15 mouse cellular contexts compared by ENCODE assay signal in the genomic region with DNA sequence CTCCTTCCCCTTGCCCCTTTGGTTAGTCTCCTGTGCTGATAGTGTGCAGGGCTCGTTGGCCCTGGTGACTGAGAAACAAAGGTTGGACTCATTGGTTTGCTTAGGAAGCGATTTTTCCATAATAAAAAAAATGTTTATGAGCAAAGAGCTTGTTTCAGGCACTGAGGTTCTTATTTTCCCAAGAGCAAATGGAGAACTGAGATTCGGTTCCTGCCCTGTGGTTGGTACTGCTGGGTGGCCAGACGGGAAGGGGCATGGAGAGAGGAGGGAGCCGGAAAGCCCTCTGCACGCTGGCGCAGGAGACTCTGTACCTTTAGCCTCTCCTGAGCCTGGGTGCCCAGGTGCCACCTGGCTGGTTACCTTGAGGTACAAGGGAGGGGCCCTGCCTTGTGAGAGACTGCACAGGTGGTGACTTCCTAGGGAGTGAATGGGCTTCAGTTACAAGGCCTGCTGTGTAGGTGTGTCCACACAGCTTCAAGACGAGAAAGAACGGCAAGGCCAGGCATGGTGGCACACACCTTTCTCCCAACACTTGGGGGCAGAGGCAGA. TPM values are rescaled to one million over a fixed set of nuclear protein-coding genes. Genes with fewer than 3 reads are reported as not detected.
A peak's percentile ranks its signal among the peaks of the same experiment; 100 is the strongest.
DNase-seq lines count a peak whose midpoint lies in the region; ATAC-seq and TF ChIP-seq lines count a peak whose summit lies in the region.
"Had no signal": no experiment of that assay in that cellular context is flagged by ENCODE, and none has a peak within 500 bp of the region (broad histone marks: within the 10 kb centered on the region; RNA-seq: fewer than 3 reads in every experiment).

No protein-coding gene starts in this region.

- H3K4me3 ChIP-seq in heart, adult 2 months = no peak overlapping the region
- H3K4me3 ChIP-seq in limb, embryonic 12.5 days (replicated peaks) = no peak overlapping the region
- H3K4me3 ChIP-seq in limb, embryonic 10.5 days = no peak overlapping the region
- no peak overlapping the region for H3K4me3 ChIP-seq in limb, embryonic 14.5 days (replicated peaks; ENCODE audit: low read length)
- H3K4me3 ChIP-seq: midbrain, embryonic 12.5 days; neural tube, embryonic 13.5 days had no signal

- intact Hi-C loops in heart, adult 2 months (cut with DNase I) = no loop called here
- intact Hi-C loops in heart, postnatal 25 days (cut with DNase I) = loop anchor here (2.0 kb wide), 1 partner anchor 57 kb away; no protein-coding TSS in a partner anchor

- no peak for DNase-seq in heart, adult 2 months
- DNase-seq in heart, postnatal 25 days (ENCODE audit: low spot score) = no peak
- no peak for DNase-seq in limb, embryonic 10.5 days (ENCODE audit: low spot score)
- no peak for DNase-seq in limb, embryonic 14.5 days (ENCODE audit: low spot score)
- no peak for DNase-seq in frontal cortex, postnatal 10 days (ENCODE audit: low spot score in 2 of 2)
- no peak for DNase-seq in T-cell, adult 2 months (ENCODE audit: low spot score)
- DNase-seq: embryo, embryonic 11 days; lung, adult 18-20 months; lung, postnatal 36 days; right cerebral cortex, postnatal 14 days; thymus, postnatal 25 days had no signal

- H3K79me2 ChIP-seq in heart, adult 2 months (replicated peaks; ENCODE audit: control insufficient read depth, insufficient read depth, low read length) = peaks cover 8% of the 10 kb centered on the region

- no peak overlapping the region for H3K9ac ChIP-seq in heart, adult 2 months (ENCODE audit: low read depth, low read length)
- no peak overlapping the region for H3K9ac ChIP-seq in limb, embryonic 12.5 days (replicated peaks)
- H3K9ac ChIP-seq in limb, embryonic 14.5 days (ENCODE audit: low read depth, low read length, severe bottlenecking) = no peak overlapping the region
- H3K9ac ChIP-seq: midbrain, embryonic 12.5 days; neural tube, embryonic 13.5 days had no signal

- H3K27me3 ChIP-seq in heart, adult 2 months (ENCODE audit: control insufficient read depth, insufficient read depth, low read length) = no peaks in the 10 kb centered on the region
- H3K27me3 ChIP-seq in limb, embryonic 12.5 days = no peaks in the 10 kb centered on the region
- H3K27me3 ChIP-seq in limb, embryonic 10.5 days (ENCODE audit: low read depth, poor library complexity, severe bottlenecking) = no peaks in the 10 kb centered on the region
- H3K27me3 ChIP-seq in limb, embryonic 14.5 days (ENCODE audit: control insufficient read depth, insufficient read depth, low read length) = no peaks in the 10 kb centered on the region
- H3K27me3 ChIP-seq: midbrain, embryonic 12.5 days; neural tube, embryonic 13.5 days had no signal

- no peak for TF ChIP-seq EP300 in heart, adult 2 months (IDR thresholded peaks at IDR 0.05; ENCODE audit: insufficient read depth, low read depth, low read length)

- no peaks in the 10 kb centered on the region for H3K9me3 ChIP-seq in limb, embryonic 12.5 days
- H3K9me3 ChIP-seq in limb, embryonic 10.5 days (replicated peaks) = no peaks in the 10 kb centered on the region
- H3K9me3 ChIP-seq in limb, embryonic 14.5 days (ENCODE audit: control insufficient read depth, low read length) = no peaks in the 10 kb centered on the region
- H3K9me3 ChIP-seq: midbrain, embryonic 12.5 days; neural tube, embryonic 13.5 days had no signal

- ATAC-seq in limb, embryonic 12.5 days (ENCODE audit: insufficient number of reproducible peaks, insufficient read depth, low FRiP score, low TSS enrichment, low read depth) = 0 out of 2 replicates have a peak, but pooled peaks have one; percentile 18
- ATAC-seq in limb, embryonic 14.5 days (ENCODE audit: low FRiP score, low read depth) = no peak
- ATAC-seq: forebrain, embryonic 14.5 days had no signal

- H3K4me2 ChIP-seq in limb, embryonic 12.5 days = no peak overlapping the region
- no peak overlapping the region for H3K4me2 ChIP-seq in limb, embryonic 14.5 days (replicated peaks; ENCODE audit: low read depth, low read length, severe bottlenecking)
- H3K4me2 ChIP-seq: midbrain, embryonic 12.5 days; neural tube, embryonic 13.5 days had no signal

- TF ChIP-seq CTCF in heart, adult 2 months (IDR thresholded peaks at IDR 0.05) = no peak

- peaks cover 43% of the 10 kb centered on the region for H3K4me1 ChIP-seq in heart, adult 2 months (ENCODE audit: control insufficient read depth, insufficient read depth, low read length)
- H3K4me1 ChIP-seq in limb, embryonic 12.5 days (replicated peaks) = peaks cover 27% of the 10 kb centered on the region
- H3K4me1 ChIP-seq in limb, embryonic 10.5 days = peaks cover 27% of the 10 kb centered on the region
- H3K4me1 ChIP-seq in limb, embryonic 14.5 days (ENCODE audit: control insufficient read depth, insufficient read depth, low read length) = peaks cover 32% of the 10 kb centered on the region

- WGBS in heart, adult 2 months = 80% methylated on average over 9 of the region's 9 CpGs
- WGBS in limb, embryonic 12.5 days = 83% methylated on average over 9 of the region's 9 CpGs
- 92% methylated on average over 9 of the region's 9 CpGs for WGBS in limb, embryonic 10.5 days
- whole genome bisulfite sequencing in limb, embryonic 14.5 days = 67% methylated on average over 9 of the region's 9 CpGs

- TF ChIP-seq POLR2A in heart, adult 2 months (IDR thresholded peaks at IDR 0.05; ENCODE audit: insufficient read depth, low read depth, low read length) = no peak
- TF ChIP-seq POLR2A in limb, embryonic 14.5 days (IDR thresholded peaks at IDR 0.05; ENCODE audit: borderline replicate concordance, extremely low read depth, insufficient read depth, insufficient read length) = no peak

- peak overlapping the region; percentile 1 for H3K27ac ChIP-seq in heart, adult 2 months
- peak overlapping the region; percentile 51; the same call in 1 of the 2 replicates for H3K27ac ChIP-seq in limb, embryonic 12.5 days
- H3K27ac ChIP-seq in limb, embryonic 10.5 days = no peak overlapping the region
- H3K27ac ChIP-seq in limb, embryonic 14.5 days (replicated peaks; ENCODE audit: low read depth, low read length) = peak overlapping the region; percentile 21; the same call in 1 of the 2 replicates
- H3K27ac ChIP-seq: midbrain, embryonic 12.5 days; neural tube, embryonic 13.5 days had no signal

- H3K36me3 ChIP-seq in heart, adult 2 months (ENCODE audit: control insufficient read depth, insufficient read depth, low read length) = peaks cover 10% of the 10 kb centered on the region; the same call in 1 of the 2 replicates
- H3K36me3 ChIP-seq in limb, embryonic 12.5 days = peaks cover 36% of the 10 kb centered on the region
- H3K36me3 ChIP-seq in limb, embryonic 10.5 days = peaks cover 39% of the 10 kb centered on the region
- H3K36me3 ChIP-seq in limb, embryonic 14.5 days (ENCODE audit: control insufficient read depth, insufficient read depth, low read length) = peaks cover 35% of the 10 kb centered on the region

RNA-seq across cellular contexts. Expression of a gene that starts 23.3 kb away (rescaled TPM):
- 10 to 100 TPM; 65.4 to 89.5 TPM for total RNA-seq in heart, adult 2 months (2021)
- 71.5 and 83.9 TPM in 2 replicates for polyA plus RNA-seq in heart, adult 2 months (2012; rRNA removed)
- total RNA-seq in heart, postnatal 25 days (2021) = 10 to 100 TPM; 71.7 to 74.1 TPM
- polyA plus RNA-seq in limb, embryonic 12.5 days (2016; fragmentation: Nextera tagmentation; extraction: Ambion mirVana) = 52.6 and 57.5 TPM in 2 replicates
- 40.1 and 47.8 TPM in 2 replicates for polyA plus RNA-seq in limb, embryonic 10.5 days (2016; fragmentation: Nextera tagmentation; extraction: Ambion mirVana)
- 72.5 and 85.2 TPM in 2 replicates for polyA plus RNA-seq in limb, embryonic 14.5 days (2012; rRNA removed)
- polyA plus RNA-seq in limb, embryonic 14.5 days (2014; fragmentation: Nextera tagmentation; extraction: Ambion mirVana) = 38.7 and 40.3 TPM in 2 replicates
